ENCODE assay signal across 18 mouse cellular contexts in genomic region chr11:85213215-85213614, GRCm38 (mm10). TPM values are rescaled to one million over a fixed set of nuclear protein-coding genes. Genes with fewer than 3 reads are reported as not detected.
"Had no signal": no experiment of that assay in that cellular context is flagged by ENCODE, and none has a peak within 500 bp of the region (broad histone marks: within the 10 kb centered on the region; RNA-seq: fewer than 3 reads in every experiment).

No protein-coding gene starts in this region.

- H3K27me3 ChIP-seq: limb, embryonic 15.5 days; midbrain, embryonic 12.5 days; neural tube, embryonic 13.5 days; stomach, embryonic 15.5 days had no signal

- H3K4me3 ChIP-seq: limb, embryonic 15.5 days; midbrain, embryonic 12.5 days; neural tube, embryonic 13.5 days; stomach, embryonic 15.5 days had no signal

- DNase-seq: kidney, adult 11 months; kidney, adult 9 months; kidney, postnatal 36 days; layer of hippocampus, adult 9-11 months; layer of hippocampus, postnatal 36 days; lung, adult 2 months; lung, postnatal 36 days; right cerebral cortex, postnatal 14 days; thymus, adult 18-20 months; thymus, postnatal 14 days had no signal

- H3K9me3 ChIP-seq: limb, embryonic 15.5 days; midbrain, embryonic 12.5 days; neural tube, embryonic 13.5 days; stomach, embryonic 15.5 days had no signal

- H3K4me1 ChIP-seq: limb, embryonic 15.5 days; midbrain, embryonic 12.5 days; neural tube, embryonic 13.5 days; stomach, embryonic 15.5 days had no signal

- H3K4me2 ChIP-seq: limb, embryonic 15.5 days; midbrain, embryonic 12.5 days; neural tube, embryonic 13.5 days; stomach, embryonic 15.5 days had no signal

- H3K9ac ChIP-seq: limb, embryonic 15.5 days; midbrain, embryonic 12.5 days; neural tube, embryonic 13.5 days; stomach, embryonic 15.5 days had no signal

- ATAC-seq: lung, postnatal 0 days; midbrain, embryonic 16.5 days had no signal

- H3K27ac ChIP-seq: kidney, postnatal 0 days; limb, embryonic 15.5 days; midbrain, embryonic 12.5 days; neural tube, embryonic 13.5 days; stomach, embryonic 15.5 days had no signal

RNA-seq across cellular contexts. Expression of gene 1700125H20Rik, which starts 43.0 kb away (rescaled TPM):
- polyA plus RNA-seq: lung, adult 2 months; spleen, adult 2 months; stomach, embryonic 15.5 days had no signal
